Comparison of ENCODE assay signal across 8 mouse cellular contexts in the genomic region with DNA sequence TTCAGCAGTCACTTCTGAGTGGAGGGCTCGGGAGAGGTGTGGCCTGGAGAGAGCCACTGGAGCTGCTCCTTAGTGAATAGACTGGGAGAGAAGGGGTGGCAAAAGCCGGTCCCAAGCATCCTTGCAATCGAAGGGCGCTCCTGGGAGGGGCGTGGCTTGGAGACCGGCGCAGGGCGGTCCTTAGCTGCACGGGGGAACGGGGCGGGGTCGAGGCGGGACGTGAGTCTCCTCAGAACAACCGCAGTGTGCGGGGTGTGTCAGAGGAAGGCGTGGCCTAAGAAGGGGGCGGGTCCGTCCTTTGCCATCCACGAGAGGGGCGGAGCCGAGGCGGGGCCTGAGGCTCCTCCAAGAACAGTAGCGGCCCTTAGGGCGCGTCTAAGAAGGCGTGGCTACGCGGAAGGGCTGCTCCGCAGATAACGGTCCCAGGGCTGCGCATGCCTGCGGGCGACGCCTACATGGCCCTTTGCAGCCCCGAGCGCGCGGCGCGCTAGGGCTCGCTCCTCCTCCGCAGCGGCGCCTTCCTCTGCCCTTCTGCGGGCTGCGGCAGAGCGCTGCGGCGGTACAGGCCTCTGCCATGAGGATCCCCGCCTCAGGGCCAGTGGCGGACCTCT. TPM values are rescaled to one million over a fixed set of nuclear protein-coding genes. Genes with fewer than 3 reads are reported as not detected.
DNase-seq lines count a peak whose midpoint lies in the region; ATAC-seq and TF ChIP-seq lines count a peak whose summit lies in the region.

No protein-coding gene starts in this region.

- H3K27ac ChIP-seq in forebrain, embryonic 10.5 days, result peak overlapping the region; percentile 96
- peak overlapping the region; percentile 96 for H3K27ac ChIP-seq in heart, embryonic 15.5 days
- peak overlapping the region; percentile 85 for H3K27ac ChIP-seq in liver, embryonic 14.5 days
- peak overlapping the region; percentile 85 for H3K27ac ChIP-seq in neural tube, embryonic 12.5 days

- H3K4me3 ChIP-seq in forebrain, embryonic 10.5 days, result peak overlapping the region; percentile 84
- H3K4me3 ChIP-seq in heart, embryonic 15.5 days, result peak overlapping the region; percentile 84
- peak overlapping the region; percentile 55 to 84 for H3K4me3 ChIP-seq in liver, embryonic 14.5 days (ENCODE audit: insufficient read depth in 1 of 2, low read depth in 2 of 2, low read length in 2 of 2)
- H3K4me3 ChIP-seq in neural tube, embryonic 12.5 days, result peak overlapping the region; percentile 81

- peak overlapping the region; percentile 83 for H3K9ac ChIP-seq in heart, embryonic 15.5 days
- H3K9ac ChIP-seq in liver, embryonic 14.5 days (replicated peaks), result peak overlapping the region; percentile 87
- peak overlapping the region; percentile 85 for H3K9ac ChIP-seq in neural tube, embryonic 12.5 days

- H3K27me3 ChIP-seq in forebrain, embryonic 10.5 days (ENCODE audit: poor library complexity, severe bottlenecking), result peaks cover 18% of the 10 kb centered on the region; the same call in 1 of the 2 replicates
- no peaks in the 10 kb centered on the region for H3K27me3 ChIP-seq in heart, embryonic 15.5 days
- no peaks in the 10 kb centered on the region for H3K27me3 ChIP-seq in liver, embryonic 14.5 days (ENCODE audit: control insufficient read depth, insufficient read depth, low read length)
- H3K27me3 ChIP-seq in neural tube, embryonic 12.5 days (replicated peaks), result no peaks in the 10 kb centered on the region; the same call in 1 of the 2 replicates

- H3K36me3 ChIP-seq in forebrain, embryonic 10.5 days (replicated peaks), result 0 out of 2 replicates have a peak, but pooled peaks cover 6% of the 10 kb centered on the region
- no peaks in the 10 kb centered on the region for H3K36me3 ChIP-seq in heart, embryonic 15.5 days
- no peaks in the 10 kb centered on the region for H3K36me3 ChIP-seq in liver, embryonic 14.5 days (replicated peaks; ENCODE audit: control insufficient read depth, insufficient read depth, low read depth)
- H3K36me3 ChIP-seq in neural tube, embryonic 12.5 days, result no peaks in the 10 kb centered on the region

- TF ChIP-seq CTCF in liver, embryonic 14.5 days (IDR thresholded peaks at IDR 0.05; ENCODE audit: low read depth), result no peak

- H3K4me2 ChIP-seq in heart, embryonic 15.5 days, result peak overlapping the region; percentile 78
- peak overlapping the region; percentile 86 for H3K4me2 ChIP-seq in liver, embryonic 14.5 days (ENCODE audit: low read depth)
- H3K4me2 ChIP-seq in neural tube, embryonic 12.5 days (replicated peaks), result peak overlapping the region; percentile 68

- under 1% methylated on average over 48 of the region's 52 CpGs for WGBS in forebrain, embryonic 10.5 days
- under 1% methylated on average over 45 of the region's 52 CpGs for WGBS in heart, embryonic 15.5 days
- WGBS in liver, embryonic 14.5 days (ENCODE audit: insufficient replicate concordance), result under 1% methylated on average over 49 of the region's 52 CpGs
- WGBS in neural tube, embryonic 12.5 days, result under 1% methylated on average over 52 of the region's 52 CpGs

- ATAC-seq in CD4-positive, CD25-positive, alpha-beta regulatory T cell, adult 4 months, result peak; percentile 88
- ATAC-seq in heart, embryonic 15.5 days (replicated peaks; ENCODE audit: insufficient number of reproducible peaks, insufficient read depth, low FRiP score, low read depth), result peak; percentile 98
- ATAC-seq in liver, embryonic 14.5 days (ENCODE audit: insufficient read depth), result peak; percentile 99
- ATAC-seq in neural tube, embryonic 12.5 days (ENCODE audit: low FRiP score, low read depth), result peak; percentile 99

- H3K4me1 ChIP-seq in forebrain, embryonic 10.5 days, result peaks cover 30% of the 10 kb centered on the region
- peaks cover 19% of the 10 kb centered on the region for H3K4me1 ChIP-seq in heart, embryonic 15.5 days (replicated peaks)
- H3K4me1 ChIP-seq in liver, embryonic 14.5 days (replicated peaks; ENCODE audit: control insufficient read depth in 2 of 2, insufficient read depth in 2 of 2, low read length in 1 of 2), result peaks cover 9% of the 10 kb centered on the region in 2 experiments
- H3K4me1 ChIP-seq in neural tube, embryonic 12.5 days, result peaks cover 10% of the 10 kb centered on the region; the same call in 1 of the 2 replicates

- H3K9me3 ChIP-seq in forebrain, embryonic 10.5 days, result no peaks in the 10 kb centered on the region
- H3K9me3 ChIP-seq in heart, embryonic 15.5 days (replicated peaks), result no peaks in the 10 kb centered on the region
- H3K9me3 ChIP-seq in liver, embryonic 14.5 days (ENCODE audit: control insufficient read depth, low read length), result no peaks in the 10 kb centered on the region
- no peaks in the 10 kb centered on the region for H3K9me3 ChIP-seq in neural tube, embryonic 12.5 days

- TF ChIP-seq EP300 in liver, embryonic 14.5 days (IDR thresholded peaks at IDR 0.05; ENCODE audit: low read depth), result no peak

- peak; percentile 100 for DNase-seq in c-Kit-negative CD71-positive TER-119-positive erythroid progenitor cells, embryonic 14.5 days (ENCODE audit: low read depth, low spot score)
- peak; percentile 100 for DNase-seq in forebrain, embryonic 10.5 days (ENCODE audit: extremely low spot score, low spot score)
- DNase-seq in kidney, postnatal 25 days, result peak; percentile 98 to 99
- DNase-seq in liver, embryonic 14.5 days (ENCODE audit: low read depth in 3 of 3, low spot score in 3 of 3), result peak; percentile 99
- DNase-seq in telencephalon, adult 2 months (ENCODE audit: low read depth, low spot score), result peak; percentile 99

RNA-seq across cellular contexts. Expression of gene Sacs, which starts 34.4 kb away (rescaled TPM):
- 1 to 10 TPM; 5.3 to 6.2 TPM for polyA plus RNA-seq in CD4-positive, CD25-positive, alpha-beta regulatory T cell, adult 4 months (2017; shearing (Covaris generic))
- 2.9 and 3.4 TPM in 2 replicates for polyA plus RNA-seq in forebrain, embryonic 10.5 days (2016; fragmentation: Nextera tagmentation; extraction: Ambion mirVana)
- polyA plus RNA-seq in heart, embryonic 15.5 days (2015; fragmentation: Nextera tagmentation; extraction: Ambion mirVana), result 3.5 and 4.0 TPM in 2 replicates
- 1.4 and 1.9 TPM in 2 replicates for polyA plus RNA-seq in liver, embryonic 14.5 days (2012; rRNA removed)
- 1.5 and 1.8 TPM in 2 replicates for polyA plus RNA-seq in liver, embryonic 14.5 days (2014; fragmentation: Nextera tagmentation; extraction: Ambion mirVana)
- polyA plus RNA-seq in neural tube, embryonic 12.5 days (2016; fragmentation: Nextera tagmentation; extraction: Ambion mirVana), result 6.4 and 6.8 TPM in 2 replicates

Comparison
In these comparisons a context has a peak if more than half of its experiments do, and no peak if none do; other contexts are left out.
1. Peak in every context shown above with its lines: DNase-seq, ATAC-seq, H3K4me3 ChIP-seq and H3K27ac ChIP-seq.